Mouse (Mus musculus) midbrain, embryonic 13.5 days (tissue): ENCODE data around the gene Tirap. TPM values are rescaled to one million over a fixed set of nuclear protein-coding genes. Genes with fewer than 3 reads are reported as not detected.
"Not testable (repeated sequence)": the region's sequence is repeated elsewhere in the genome, so short reads cannot be mapped to it uniquely, and the experiment has no call there.

ENCODE experiments used
- ATAC-seq: fragments of 200-750 bp; cut with Nextera tagmentation; 2 replicates; pipeline ENCODE4 v1.8.0; 2017; ENCODE audit warnings: mild to moderate bottlenecking, moderate TSS enrichment, moderate library complexity
- H3K27ac ChIP-seq: fragments of 300-500 bp; sonication (generic); 2 replicates; pipeline ENCODE4 v1.5.1; 2015; ENCODE audit warnings: inconsistent platforms, mild to moderate bottlenecking, moderate library complexity
- H3K27me3 ChIP-seq: fragments of 300-500 bp; sonication (generic); 2 replicates; pipeline ENCODE4 v1.6.1; 2015; ENCODE audit warnings: mild to moderate bottlenecking, inconsistent platforms
- H3K36me3 ChIP-seq: fragments of 300-500 bp; sonication (generic); 2 replicates; pipeline ENCODE4 v1.6.1; 2015; ENCODE audit warnings: mild to moderate bottlenecking, inconsistent platforms
- H3K4me1 ChIP-seq: fragments of 300-500 bp; sonication (generic); replicated peaks from 2 replicates; pipeline ENCODE4 v1.6.1; 2015; ENCODE audit warnings: inconsistent platforms
- H3K4me2 ChIP-seq: fragments of 300-500 bp; sonication (generic); replicated peaks from 2 replicates; pipeline ENCODE4 v1.6.1; 2015; ENCODE audit warnings: moderate library complexity, mild to moderate bottlenecking, inconsistent platforms
- H3K4me3 ChIP-seq: fragments of 300-500 bp; sonication (generic); replicated peaks from 2 replicates; pipeline ENCODE4 v1.5.1; 2015; ENCODE audit warnings: mild to moderate bottlenecking, inconsistent platforms
- H3K9ac ChIP-seq: fragments of 300-500 bp; sonication (generic); replicated peaks from 2 replicates; pipeline ENCODE4 v1.6.1; 2015; ENCODE audit warnings: mild to moderate bottlenecking, inconsistent platforms
- H3K9me3 ChIP-seq: fragments of 300-500 bp; sonication (generic); 2 replicates; pipeline ENCODE4 v1.6.1; 2016; ENCODE audit warnings: mild to moderate bottlenecking, inconsistent platforms
- WGBS: fragments of 180-500 bp; shearing (Covaris S2); methylation state at CpG from one replicate; pipeline ENCODE4 v1.1.7; 2015; 5-methylcytosine and 5-hydroxymethylcytosine counted together
- polyA plus RNA-seq: library from polyadenylated mRNA; unstranded; fragments of >200 nt; fragmentation: Nextera tagmentation; extraction: Ambion mirVana; gene quantifications from 2 replicates; pipeline ENCODE4 v1.2.1, GENCODE M21; 2015

Gene Tirap
- polyA plus RNA-seq, 1 experiment from 2014 or later: 6.7 TPM

DNA sequence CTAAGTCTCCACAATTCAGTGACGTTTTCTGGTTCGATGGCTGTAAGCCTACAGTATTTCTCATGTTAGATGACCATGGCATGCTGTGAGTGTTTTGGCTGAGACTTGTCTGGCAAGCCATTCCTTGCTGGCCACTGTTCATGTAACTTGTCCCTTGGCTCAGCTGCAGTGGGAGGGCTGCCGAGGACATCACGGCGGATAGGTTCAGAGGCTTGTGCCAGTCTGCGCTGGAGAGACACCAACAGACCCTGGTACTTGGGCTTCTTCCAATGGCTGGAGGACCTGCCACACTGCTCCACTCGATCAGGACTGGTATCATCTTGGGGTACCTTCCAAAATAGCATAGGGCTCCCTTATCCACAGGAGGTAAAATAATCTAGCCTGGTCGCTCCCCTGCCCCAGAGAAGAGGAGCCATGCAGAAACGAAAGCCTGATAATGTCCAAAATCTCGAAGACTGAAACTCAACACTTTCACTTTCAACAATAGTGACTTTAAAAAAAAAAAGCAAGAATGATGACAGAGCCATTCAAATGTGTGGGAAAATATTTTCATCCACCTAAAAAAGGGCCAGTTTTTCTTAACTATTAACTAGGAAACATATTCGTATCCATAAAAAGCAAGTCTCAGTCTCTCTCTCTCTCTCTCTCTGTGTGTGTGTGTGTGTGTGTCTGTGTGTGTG is 36.9 kb downstream of the Tirap start:
- peaks cover 18% of the 10 kb centered on the region for H3K4me1 ChIP-seq
- no peak overlapping the region for H3K4me2 ChIP-seq
- no peaks in the 10 kb centered on the region for H3K27me3 ChIP-seq
- no peak for ATAC-seq
- H3K9me3 ChIP-seq: no peaks in the 10 kb centered on the region
- 92% methylated on average over 11 of the region's 11 CpGs for WGBS
- H3K9ac ChIP-seq: no peak overlapping the region
- 0 out of 2 replicates have a peak, but pooled peaks cover 6% of the 10 kb centered on the region for H3K36me3 ChIP-seq
- H3K27ac ChIP-seq: no peak overlapping the region
- no peak overlapping the region for H3K4me3 ChIP-seq

- no peak overlapping the region for H3K4me3 ChIP-seq
- no peaks in the 10 kb centered on the region for H3K9me3 ChIP-seq
- no peak overlapping the region for H3K4me2 ChIP-seq
- 0 out of 2 replicates have a peak, but pooled peaks cover 6% of the 10 kb centered on the region for H3K36me3 ChIP-seq
- WGBS: 88% methylated on average over 7 of the region's 7 CpGs
- H3K4me1 ChIP-seq: peaks cover 4% of the 10 kb centered on the region
- ATAC-seq: no peak
- H3K9ac ChIP-seq: no peak overlapping the region
- no peak overlapping the region for H3K27ac ChIP-seq
- no peaks in the 10 kb centered on the region for H3K27me3 ChIP-seq
Measured at GRCm38 (mm10) chr9:35161721-35162120, 38.4 kb downstream of the Tirap start.

DNA sequence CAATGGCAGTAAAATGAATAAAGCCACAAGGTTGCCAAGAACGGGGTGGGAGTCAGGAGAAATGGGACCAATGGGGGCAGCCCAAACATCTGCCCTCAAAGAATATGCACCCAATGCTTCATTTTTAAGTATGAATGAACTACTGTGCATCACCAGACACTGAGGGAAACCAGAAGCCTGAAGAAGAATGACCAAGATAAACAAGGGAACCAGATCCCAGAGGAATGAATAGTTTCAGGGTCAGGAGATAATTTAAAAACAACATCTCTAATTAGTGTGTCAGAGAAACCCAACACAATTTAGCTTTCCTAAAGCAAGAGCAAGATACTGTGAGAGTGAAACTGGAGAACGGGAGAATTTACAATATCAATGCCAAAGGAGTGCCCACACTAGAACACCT is 39.4 kb downstream of the Tirap start:
- Histone ChIP-seq H3K4me2 (no peak overlapping the region), H3K4me1 (no peaks in the 10 kb centered on the region), H3K36me3 (peaks cover 6% of the 10 kb centered on the region), H3K27ac (no peak overlapping the region), H3K27me3 (no peaks in the 10 kb centered on the region), H3K4me3 (no peak overlapping the region), H3K9ac (no peak overlapping the region; the same call in 1 of the 2 replicates), H3K9me3 (no peaks in the 10 kb centered on the region)
- WGBS: 86% methylated on average over 2 of the region's 2 CpGs
- ATAC-seq: no peak

- no peak for ATAC-seq
- Histone ChIP-seq H3K27me3 (no peaks in the 10 kb centered on the region), H3K4me3 (no peak overlapping the region), H3K9me3 (no peaks in the 10 kb centered on the region), H3K27ac (no peak overlapping the region), H3K4me1 (no peaks in the 10 kb centered on the region), H3K9ac (no peak overlapping the region), H3K4me2 (no peak overlapping the region), H3K36me3 (peaks cover 2% of the 10 kb centered on the region)
- WGBS: 91% methylated on average over 3 of the region's 3 CpGs
Measured at GRCm38 (mm10) chr9:35158477-35158876, 41.6 kb downstream of the Tirap start.

- no peak for ATAC-seq
- H3K9ac ChIP-seq: no peak overlapping the region
- no peaks in the 10 kb centered on the region; the same call in none of the 2 replicates for H3K36me3 ChIP-seq
- no peaks in the 10 kb centered on the region for H3K4me1 ChIP-seq
- no peaks in the 10 kb centered on the region for H3K27me3 ChIP-seq
- WGBS: 91% methylated on average over 4 of the region's 4 CpGs
- no peak overlapping the region for H3K27ac ChIP-seq
- no peaks in the 10 kb centered on the region for H3K9me3 ChIP-seq
- no peak overlapping the region for H3K4me2 ChIP-seq
- H3K4me3 ChIP-seq: no peak overlapping the region
Measured at GRCm38 (mm10) chr9:35156862-35157261, 43.2 kb downstream of the Tirap start.

DNA sequence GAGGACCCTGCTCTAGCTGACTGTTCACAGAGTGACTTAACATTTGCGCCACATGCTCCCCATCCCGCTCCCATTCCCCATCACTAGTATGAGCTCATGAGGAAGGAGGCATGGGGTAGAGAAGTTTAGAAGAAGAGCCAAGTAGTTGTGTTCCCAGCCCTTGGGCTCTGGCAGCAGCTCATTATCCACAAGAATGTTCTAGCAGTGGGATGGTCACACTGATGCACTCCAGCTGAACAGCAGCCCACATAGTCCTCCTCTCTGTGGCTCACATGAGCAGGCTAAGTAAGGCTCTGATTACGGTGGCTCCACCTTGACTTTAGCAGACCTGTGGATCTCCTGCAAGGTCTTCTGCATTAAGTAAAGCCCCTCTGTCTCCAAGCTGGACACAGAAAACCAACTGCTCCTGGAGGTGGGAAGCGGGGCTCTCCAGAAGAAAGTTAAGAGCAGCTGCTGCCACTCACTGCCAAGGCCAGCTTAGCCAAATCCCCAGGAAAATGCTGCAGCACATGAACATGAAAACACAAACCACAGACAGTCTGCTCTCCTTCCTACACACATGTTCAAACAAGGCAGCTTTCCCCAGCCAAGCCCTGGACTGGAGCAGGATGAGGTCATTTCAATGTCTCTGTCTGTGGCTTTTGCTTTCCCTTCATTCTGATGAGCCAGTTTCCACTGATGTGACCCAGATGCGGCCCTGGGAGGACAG is 43.9 kb downstream of the Tirap start:
- ATAC-seq: no peak
- Histone ChIP-seq H3K27ac (no peak overlapping the region), H3K4me3 (no peak overlapping the region), H3K36me3 (no peaks in the 10 kb centered on the region; the same call in none of the 2 replicates), H3K9me3 (no peaks in the 10 kb centered on the region), H3K4me1 (no peaks in the 10 kb centered on the region), H3K4me2 (no peak overlapping the region), H3K9ac (no peak overlapping the region), H3K27me3 (no peaks in the 10 kb centered on the region)
- WGBS: 96% methylated on average over 5 of the region's 5 CpGs

- Histone ChIP-seq H3K36me3 (no peaks in the 10 kb centered on the region; the same call in none of the 2 replicates), H3K27me3 (no peaks in the 10 kb centered on the region), H3K4me1 (no peaks in the 10 kb centered on the region), H3K4me3 (no peak overlapping the region), H3K9me3 (no peaks in the 10 kb centered on the region), H3K4me2 (no peak overlapping the region), H3K27ac (no peak overlapping the region), H3K9ac (no peak overlapping the region)
- WGBS: 91% methylated on average over 1 of the region's 1 CpGs
- ATAC-seq: no peak
Measured at GRCm38 (mm10) chr9:35152923-35153322, 47.2 kb downstream of the Tirap start.

DNA sequence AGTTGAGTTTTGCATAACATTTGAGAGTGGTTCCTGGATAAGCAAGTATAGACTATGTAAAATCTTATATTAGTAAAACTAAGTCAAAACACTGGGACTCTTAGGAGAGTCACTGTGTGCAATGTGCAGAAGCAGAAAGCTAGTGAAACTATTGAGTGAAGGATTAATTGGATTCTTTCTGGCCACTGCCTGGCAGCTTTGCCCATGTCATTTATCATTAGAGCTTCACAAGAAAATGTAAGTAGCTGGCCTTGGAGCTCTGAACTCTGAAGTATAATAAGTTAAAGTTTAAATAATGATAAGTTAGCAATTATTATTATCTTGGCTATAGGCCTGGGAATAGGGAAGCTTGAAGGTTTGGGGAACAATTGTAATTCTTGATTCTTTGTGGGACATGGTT is 51.3 kb downstream of the Tirap start:
- ATAC-seq, H3K4me1 ChIP-seq, H3K9me3 ChIP-seq, H3K27me3 ChIP-seq, H3K4me2 ChIP-seq, H3K4me3 ChIP-seq, H3K27ac ChIP-seq, H3K36me3 ChIP-seq, H3K9ac ChIP-seq: not testable (repeated sequence)

DNA sequence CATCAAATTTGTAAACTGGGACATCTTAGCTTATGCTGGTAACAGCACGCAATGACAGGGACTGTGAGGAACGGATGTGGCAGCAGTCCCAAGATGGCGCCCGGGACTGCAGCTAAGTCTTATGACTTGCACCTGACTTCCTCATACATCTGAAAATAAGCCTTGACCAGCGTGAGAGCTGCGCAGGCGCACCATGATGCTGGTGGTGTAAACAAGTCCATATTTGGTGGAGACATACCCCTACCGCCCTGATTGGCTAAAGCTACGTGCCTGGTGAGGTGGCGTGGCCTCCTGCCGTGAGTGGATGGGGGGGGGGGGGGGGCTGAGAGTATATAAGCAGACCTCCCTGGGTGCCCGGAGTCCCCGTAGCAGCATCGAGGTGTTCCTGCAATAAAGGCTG is 52.8 kb downstream of the Tirap start:
- not testable (repeated sequence) for H3K4me2 ChIP-seq, H3K27ac ChIP-seq, ATAC-seq, H3K4me3 ChIP-seq, H3K9ac ChIP-seq, H3K27me3 ChIP-seq, H3K4me1 ChIP-seq, H3K36me3 ChIP-seq, H3K9me3 ChIP-seq
- 95% methylated on average over 14 of the region's 14 CpGs for WGBS

GRCm38 (mm10) chr9:35145829-35146228 is 54.3 kb downstream of the Tirap start:
- no peak for ATAC-seq
- no peaks in the 10 kb centered on the region for H3K4me1 ChIP-seq
- no peak overlapping the region for H3K27ac ChIP-seq
- no peak overlapping the region for H3K9ac ChIP-seq
- WGBS: 82% methylated on average over 1 of the region's 1 CpGs
- H3K9me3 ChIP-seq: no peaks in the 10 kb centered on the region
- no peak overlapping the region for H3K4me3 ChIP-seq
- no peaks in the 10 kb centered on the region for H3K27me3 ChIP-seq
- H3K36me3 ChIP-seq: no peaks in the 10 kb centered on the region
- H3K4me2 ChIP-seq: no peak overlapping the region

- no peak overlapping the region for H3K9ac ChIP-seq
- H3K9me3 ChIP-seq: no peaks in the 10 kb centered on the region
- no peak overlapping the region for H3K27ac ChIP-seq
- H3K36me3 ChIP-seq: no peaks in the 10 kb centered on the region
- H3K4me2 ChIP-seq: no peak overlapping the region
- peak; percentile 27; the same call in 1 of the 2 replicates for ATAC-seq
- WGBS: 89% methylated on average over 9 of the region's 9 CpGs
- no peaks in the 10 kb centered on the region for H3K27me3 ChIP-seq
- no peak overlapping the region for H3K4me3 ChIP-seq
- no peaks in the 10 kb centered on the region for H3K4me1 ChIP-seq
Measured at GRCm38 (mm10) chr9:35145118-35145517, 55.0 kb downstream of the Tirap start.

GRCm38 (mm10) chr9:35142221-35142620 is 57.9 kb downstream of the Tirap start:
- H3K27ac ChIP-seq: no peak overlapping the region
- H3K9me3 ChIP-seq: no peaks in the 10 kb centered on the region
- no peaks in the 10 kb centered on the region for H3K4me1 ChIP-seq
- no peak for ATAC-seq
- H3K27me3 ChIP-seq: no peaks in the 10 kb centered on the region
- no peaks in the 10 kb centered on the region for H3K36me3 ChIP-seq
- WGBS: 95% methylated on average over 2 of the region's 2 CpGs
- H3K4me2 ChIP-seq: no peak overlapping the region
- no peak overlapping the region for H3K4me3 ChIP-seq
- no peak overlapping the region for H3K9ac ChIP-seq
